Mouse (Mus musculus): Measurements from ENCODE around the gene Ucn3. TPM values are rescaled to one million over a fixed set of nuclear protein-coding genes. Genes with fewer than 3 reads are reported as not detected.
"Not testable (repeated sequence)": the region's sequence is repeated elsewhere in the genome, so short reads cannot be mapped to it uniquely, and the experiment has no call there.

The Ucn3 gene
- polyA plus RNA-seq, 1 experiment from 2014 or later = not detected

- Histone ChIP-seq H3K4me3 (no peak overlapping the region), H3K4me1 (no peaks in the 10 kb centered on the region), H3K27me3 (replicated peaks; ENCODE audit: low read depth, poor library complexity, severe bottlenecking) (no peaks in the 10 kb centered on the region), H3K36me3 (replicated peaks) (peaks cover 78% of the 10 kb centered on the region), H3K27ac (replicated peaks) (no peak overlapping the region), H3K9me3 (no peaks in the 10 kb centered on the region)
- WGBS = 92% methylated on average over 4 of the region's 4 CpGs
- DNase-seq (ENCODE audit: low spot score) = no peak
Observed at GRCm38 (mm10) chr13:3908262-3908661, 36.9 kb downstream of the Ucn3 start.

GRCm38 (mm10) chr13:3907151-3907696 is 37.9 kb downstream of the Ucn3 start:
- Histone ChIP-seq H3K9me3 (no peaks in the 10 kb centered on the region), H3K27ac (replicated peaks) (no peak overlapping the region), H3K27me3 (replicated peaks; ENCODE audit: low read depth, poor library complexity, severe bottlenecking) (no peaks in the 10 kb centered on the region), H3K4me3 (no peak overlapping the region), H3K4me1 (no peaks in the 10 kb centered on the region), H3K36me3 (replicated peaks) (peaks cover 75% of the 10 kb centered on the region)
- DNase-seq (ENCODE audit: low spot score) = no peak
- 89% methylated on average over 6 of the region's 6 CpGs for WGBS

- Histone ChIP-seq H3K9me3 (no peaks in the 10 kb centered on the region), H3K27me3 (replicated peaks; ENCODE audit: low read depth, poor library complexity, severe bottlenecking) (no peaks in the 10 kb centered on the region), H3K4me1 (no peaks in the 10 kb centered on the region), H3K36me3 (replicated peaks) (peaks cover 55% of the 10 kb centered on the region), H3K27ac (replicated peaks) (no peak overlapping the region), H3K4me3 (no peak overlapping the region)
- DNase-seq (ENCODE audit: low spot score) = no peak
- WGBS = 92% methylated on average over 9 of the region's 9 CpGs
Observed at GRCm38 (mm10) chr13:3899301-3899700, 45.8 kb downstream of the Ucn3 start.

- DNase-seq (ENCODE audit: low spot score); H3K27me3 ChIP-seq (replicated peaks; ENCODE audit: low read depth, poor library complexity, severe bottlenecking); H3K4me1 ChIP-seq; H3K9me3 ChIP-seq; H3K27ac ChIP-seq (replicated peaks); H3K4me3 ChIP-seq: not testable (repeated sequence)
- peaks cover 49% of the 10 kb centered on the region for H3K36me3 ChIP-seq (replicated peaks)
- WGBS = 94% methylated on average over 5 of the region's 5 CpGs
Observed at GRCm38 (mm10) chr13:3898202-3898601, 46.9 kb downstream of the Ucn3 start.

- Histone ChIP-seq H3K27me3 (replicated peaks; ENCODE audit: low read depth, poor library complexity, severe bottlenecking) (no peaks in the 10 kb centered on the region), H3K36me3 (replicated peaks) (peaks cover 45% of the 10 kb centered on the region), H3K4me1 (peaks cover 10% of the 10 kb centered on the region), H3K27ac (replicated peaks) (no peak overlapping the region), H3K4me3 (no peak overlapping the region), H3K9me3 (no peaks in the 10 kb centered on the region)
- WGBS = 42% methylated on average over 5 of the region's 5 CpGs
- DNase-seq (ENCODE audit: low spot score) = peak; percentile 74
Observed at GRCm38 (mm10) chr13:3896913-3897312, 48.2 kb downstream of the Ucn3 start.

- no peak overlapping the region for H3K4me3 ChIP-seq
- no peak overlapping the region for H3K27ac ChIP-seq (replicated peaks)
- WGBS = 93% methylated on average over 6 of the region's 6 CpGs
Observed at GRCm38 (mm10) chr13:3896032-3896431, 49.1 kb downstream of the Ucn3 start.

GRCm38 (mm10) chr13:3895397-3895980 is 49.7 kb downstream of the Ucn3 start:
- Histone ChIP-seq H3K27ac (replicated peaks) (no peak overlapping the region), H3K27me3 (replicated peaks; ENCODE audit: low read depth, poor library complexity, severe bottlenecking) (no peaks in the 10 kb centered on the region), H3K4me3 (no peak overlapping the region), H3K4me1 (peaks cover 17% of the 10 kb centered on the region), H3K36me3 (replicated peaks) (peaks cover 39% of the 10 kb centered on the region), H3K9me3 (no peaks in the 10 kb centered on the region)
- DNase-seq (ENCODE audit: low spot score) = no peak
- WGBS = 91% methylated on average over 8 of the region's 8 CpGs

More at GRCm38 (mm10) chr13:3896032-3896431, 49.1 kb downstream of the Ucn3 start:
- DNase-seq (ENCODE audit: low spot score) = no peak
- H3K4me1 ChIP-seq = peaks cover 17% of the 10 kb centered on the region
- H3K36me3 ChIP-seq (replicated peaks) = peaks cover 44% of the 10 kb centered on the region
- no peaks in the 10 kb centered on the region for H3K9me3 ChIP-seq
- no peaks in the 10 kb centered on the region for H3K27me3 ChIP-seq (replicated peaks; ENCODE audit: low read depth, poor library complexity, severe bottlenecking)

GRCm38 (mm10) chr13:3894549-3894948 is 50.6 kb downstream of the Ucn3 start:
- Histone ChIP-seq H3K9me3 (no peaks in the 10 kb centered on the region), H3K4me3 (no peak overlapping the region), H3K27me3 (replicated peaks; ENCODE audit: low read depth, poor library complexity, severe bottlenecking) (no peaks in the 10 kb centered on the region), H3K4me1 (peaks cover 25% of the 10 kb centered on the region), H3K36me3 (replicated peaks) (peaks cover 33% of the 10 kb centered on the region), H3K27ac (replicated peaks) (no peak overlapping the region)
- 80% methylated on average over 8 of the region's 8 CpGs for WGBS
- DNase-seq (ENCODE audit: low spot score) = no peak

GRCm38 (mm10) chr13:3893126-3893734 is 51.9 kb downstream of the Ucn3 start:
- Histone ChIP-seq H3K27me3 (replicated peaks; ENCODE audit: low read depth, poor library complexity, severe bottlenecking) (no peaks in the 10 kb centered on the region), H3K4me1 (peaks cover 25% of the 10 kb centered on the region), H3K27ac (replicated peaks) (peak overlapping the region; percentile 87), H3K36me3 (replicated peaks) (peaks cover 32% of the 10 kb centered on the region), H3K9me3 (no peaks in the 10 kb centered on the region), H3K4me3 (peak overlapping the region; percentile 69)
- under 1% methylated on average over 35 of the region's 35 CpGs for WGBS
- DNase-seq (ENCODE audit: low spot score) = peak; percentile 96

GRCm38 (mm10) chr13:3892601-3893000 is 52.5 kb downstream of the Ucn3 start:
- H3K4me1 ChIP-seq = peaks cover 25% of the 10 kb centered on the region
- 14% methylated on average over 7 of the region's 7 CpGs for WGBS
- peak overlapping the region; percentile 87 for H3K27ac ChIP-seq (replicated peaks)
- DNase-seq (ENCODE audit: low spot score) = no peak
- no peaks in the 10 kb centered on the region for H3K9me3 ChIP-seq
- H3K27me3 ChIP-seq (replicated peaks; ENCODE audit: low read depth, poor library complexity, severe bottlenecking) = no peaks in the 10 kb centered on the region
- H3K36me3 ChIP-seq (replicated peaks) = peaks cover 35% of the 10 kb centered on the region
- peak overlapping the region; percentile 69 for H3K4me3 ChIP-seq

GRCm38 (mm10) chr13:3891479-3892087 is 53.6 kb downstream of the Ucn3 start:
- DNase-seq (ENCODE audit: low spot score) = peak; percentile 19
- Histone ChIP-seq H3K4me3 (peak overlapping the region; percentile 69), H3K36me3 (replicated peaks) (peaks cover 45% of the 10 kb centered on the region), H3K27ac (replicated peaks) (peak overlapping the region; percentile 87), H3K9me3 (no peaks in the 10 kb centered on the region), H3K4me1 (peaks cover 25% of the 10 kb centered on the region), H3K27me3 (replicated peaks; ENCODE audit: low read depth, poor library complexity, severe bottlenecking) (no peaks in the 10 kb centered on the region)
- 37% methylated on average over 8 of the region's 8 CpGs for WGBS

Data from embryonic facial prominence, embryonic 10.5 days (tissue).